Mouse (Mus musculus) midbrain, embryonic 16.5 days (tissue): Measurements from ENCODE around the gene Nek4. TPM values are rescaled to one million over a fixed set of nuclear protein-coding genes. Genes with fewer than 3 reads are reported as not detected.

Source experiments
- ATAC-seq: fragments of 200-750 bp; cut with Nextera tagmentation; 2 replicates; pipeline ENCODE4 v1.8.0; 2017; ENCODE audit warnings: moderate TSS enrichment
- H3K27ac ChIP-seq: fragments of 300-500 bp; sonication (generic); 2 replicates; pipeline ENCODE4 v1.5.1; 2014; ENCODE audit warnings: mild to moderate bottlenecking, low read length, mixed read lengths
- H3K27me3 ChIP-seq: fragments of 300-500 bp; sonication (generic); 2 replicates; pipeline ENCODE4 v1.6.1; 2014; ENCODE audit warnings: low read depth, low read length, mixed read lengths; ENCODE audit not compliant: control insufficient read depth, insufficient read depth
- H3K36me3 ChIP-seq: fragments of 300-500 bp; sonication (generic); 2 replicates; pipeline ENCODE4 v1.6.1; 2014; ENCODE audit warnings: mild to moderate bottlenecking, low read length, moderate library complexity, mixed read lengths; ENCODE audit not compliant: control insufficient read depth, insufficient read depth
- H3K4me1 ChIP-seq: fragments of 300-500 bp; sonication (generic); 2 replicates; pipeline ENCODE4 v1.6.1; 2014; ENCODE audit warnings: mild to moderate bottlenecking, low read length, mixed read lengths; ENCODE audit not compliant: control insufficient read depth, insufficient read depth
- H3K4me2 ChIP-seq: fragments of 300-500 bp; sonication (generic); 2 replicates; pipeline ENCODE4 v1.6.1; 2014; ENCODE audit warnings: mild to moderate bottlenecking, low read length, mixed read lengths
- H3K4me3 ChIP-seq: fragments of 300-500 bp; sonication (generic); 2 replicates; pipeline ENCODE4 v1.5.1; 2014; ENCODE audit warnings: low read depth, mild to moderate bottlenecking, low read length, moderate library complexity, mixed read lengths
- H3K9ac ChIP-seq: fragments of 300-500 bp; sonication (generic); 2 replicates; pipeline ENCODE4 v1.6.1; 2014; ENCODE audit warnings: low read depth, low read length, mixed read lengths
- H3K9me3 ChIP-seq: fragments of 300-500 bp; sonication (generic); replicated peaks from 2 replicates; pipeline ENCODE4 v1.6.1; 2014; ENCODE audit warnings: mild to moderate bottlenecking, low read length, mixed read lengths; ENCODE audit not compliant: control insufficient read depth, poor library complexity, severe bottlenecking
- WGBS: fragments of 180-500 bp; shearing (Covaris S2); extraction: QIAGEN DNeasy Blood & Tissue Kit; methylation state at CpG from one replicate; pipeline ENCODE4 v1.1.7; 2014; 5-methylcytosine and 5-hydroxymethylcytosine counted together
- polyA plus RNA-seq: library from polyadenylated mRNA; unstranded; fragments of >200 nt; fragmentation: Nextera tagmentation; extraction: Ambion mirVana; gene quantifications from 2 replicates; pipeline ENCODE4 v1.2.1, GENCODE M21; 2015

The Nek4 gene
- 18.5 and 20.0 TPM in 2 replicates for polyA plus RNA-seq

DNA sequence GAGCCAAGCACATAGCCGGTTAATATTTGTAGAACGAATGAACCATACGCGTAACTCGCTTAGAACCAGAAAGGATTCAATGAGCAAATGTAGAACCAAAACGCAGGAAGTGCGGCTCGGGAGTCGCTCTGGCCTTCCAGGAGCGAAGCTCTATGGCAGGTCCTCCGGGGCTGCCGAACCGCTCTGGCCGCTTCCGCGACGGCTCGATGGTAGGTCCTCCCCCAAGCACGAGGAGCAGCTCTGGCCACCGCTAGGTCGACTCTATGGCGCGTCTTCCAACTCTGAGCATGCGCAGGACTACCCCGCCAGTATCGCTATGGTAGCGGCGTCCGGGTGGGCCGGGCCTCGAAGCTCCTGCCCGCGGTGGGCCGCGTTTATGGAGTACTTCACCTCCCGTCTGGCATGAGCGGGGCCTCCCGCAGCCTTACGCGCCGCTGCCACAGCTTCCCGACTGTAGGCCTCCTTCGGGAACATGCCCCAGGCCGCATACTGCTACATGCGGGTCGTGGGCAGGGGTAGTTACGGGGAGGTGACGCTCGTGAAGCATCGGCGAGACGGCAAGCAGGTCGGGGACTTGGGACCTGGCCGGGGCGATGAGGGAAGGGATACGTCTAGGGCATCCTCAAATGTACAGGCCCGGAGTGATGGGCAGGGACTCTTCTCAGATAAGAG, at the start of gene Nek4:
Gene Nek4, plus strand, starts transcription at position 224 of the 672 bp plus-strand sequence.
- no peaks in the 10 kb centered on the region for H3K27me3 ChIP-seq
- H3K9ac ChIP-seq = peak within 1 kb of the TSS; percentile 92
- peaks cover 11% of the 10 kb centered on the region for H3K4me1 ChIP-seq
- under 1% methylated on average over 57 of the region's 57 CpGs for WGBS
- no peaks in the 10 kb centered on the region for H3K9me3 ChIP-seq
- H3K27ac ChIP-seq = peak within 1 kb of the TSS; percentile 85
- 0 out of 2 replicates have a peak, but pooled peaks cover 4% of the 10 kb centered on the region for H3K36me3 ChIP-seq
- peak within 1 kb of the TSS; percentile 84 for H3K4me3 ChIP-seq
- peak; percentile 99 for ATAC-seq
- peak within 1 kb of the TSS; percentile 83 for H3K4me2 ChIP-seq

GRCm38 (mm10) chr14:30902628-30903027, 48.5 kb upstream of the Nek4 start:
- no peak overlapping the region for H3K9ac ChIP-seq
- no peak for ATAC-seq
- H3K4me2 ChIP-seq = no peak overlapping the region
- no peak overlapping the region for H3K27ac ChIP-seq
- H3K4me1 ChIP-seq = no peaks in the 10 kb centered on the region
- H3K9me3 ChIP-seq = no peaks in the 10 kb centered on the region
- WGBS = 90% methylated on average over 5 of the region's 5 CpGs
- H3K4me3 ChIP-seq = no peak overlapping the region
- no peaks in the 10 kb centered on the region for H3K27me3 ChIP-seq
- H3K36me3 ChIP-seq = no peaks in the 10 kb centered on the region

DNA sequence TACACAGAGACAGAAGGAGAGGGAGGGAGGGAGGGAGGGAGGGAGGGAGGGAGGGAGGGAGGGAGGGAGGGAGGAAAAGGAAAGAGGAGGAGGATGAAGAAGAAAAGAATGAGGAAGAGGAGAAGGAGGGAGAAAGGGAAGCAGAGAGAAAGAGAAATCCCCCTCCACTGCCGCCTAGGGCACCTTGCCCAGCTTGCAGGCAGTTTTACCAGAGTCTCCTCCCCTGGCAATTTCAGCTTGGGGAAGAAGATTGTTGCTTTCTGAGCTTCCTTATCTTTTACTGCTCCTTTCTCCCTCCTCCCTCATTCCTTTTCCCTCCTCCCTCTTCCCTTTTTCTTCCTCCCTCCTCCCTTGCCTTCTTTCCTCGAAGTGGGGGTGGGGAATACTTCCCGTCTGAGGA, 48.1 kb upstream of the Nek4 start:
- Histone ChIP-seq H3K4me3 (no peak overlapping the region), H3K36me3 (no peaks in the 10 kb centered on the region), H3K4me1 (no peaks in the 10 kb centered on the region), H3K27me3 (no peaks in the 10 kb centered on the region), H3K9ac (no peak overlapping the region), H3K9me3 (no peaks in the 10 kb centered on the region), H3K4me2 (no peak overlapping the region), H3K27ac (no peak overlapping the region)
- 62% methylated on average over 3 of the region's 3 CpGs for WGBS
- ATAC-seq = no peak

- Histone ChIP-seq H3K4me1 (no peaks in the 10 kb centered on the region), H3K27me3 (no peaks in the 10 kb centered on the region), H3K9me3 (no peaks in the 10 kb centered on the region), H3K4me2 (no peak overlapping the region), H3K36me3 (no peaks in the 10 kb centered on the region), H3K27ac (no peak overlapping the region), H3K9ac (no peak overlapping the region), H3K4me3 (no peak overlapping the region)
- no peak for ATAC-seq
- WGBS = 85% methylated on average over 8 of the region's 8 CpGs
These were observed 46.9 kb upstream of the Nek4 start for GRCm38 (mm10) chr14:30904307-30904706.

GRCm38 (mm10) chr14:30906001-30906400, 45.2 kb upstream of the Nek4 start:
- Histone ChIP-seq H3K36me3 (no peaks in the 10 kb centered on the region), H3K4me3 (no peak overlapping the region), H3K9ac (no peak overlapping the region), H3K9me3 (no peaks in the 10 kb centered on the region), H3K27ac (no peak overlapping the region), H3K4me1 (no peaks in the 10 kb centered on the region), H3K4me2 (no peak overlapping the region), H3K27me3 (no peaks in the 10 kb centered on the region)
- no peak for ATAC-seq
- WGBS = 92% methylated on average over 6 of the region's 6 CpGs

DNA sequence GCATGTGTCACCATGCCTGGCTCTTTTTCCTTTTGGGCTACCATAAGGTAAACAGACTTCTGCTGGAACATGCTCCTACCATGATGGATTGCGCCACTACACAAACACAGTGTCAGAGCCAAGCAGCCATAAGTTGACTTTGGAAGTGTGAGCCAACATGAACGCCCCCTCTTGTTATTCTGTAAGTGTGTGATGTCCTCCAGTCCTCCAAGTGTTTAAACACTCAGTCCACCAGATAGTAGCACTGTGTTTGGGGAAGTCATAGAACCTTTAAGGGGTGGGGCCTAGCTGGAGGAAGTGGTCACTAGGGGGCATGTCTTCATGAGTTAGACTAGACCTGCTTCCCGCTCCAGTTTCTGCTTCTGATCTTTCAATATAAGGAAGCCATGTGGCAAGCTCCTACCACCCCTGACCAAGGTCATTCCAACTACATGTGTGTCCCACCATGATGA, 43.3 kb upstream of the Nek4 start:
- Histone ChIP-seq H3K9ac (no peak overlapping the region), H3K4me1 (no peaks in the 10 kb centered on the region), H3K4me2 (no peak overlapping the region), H3K4me3 (no peak overlapping the region), H3K9me3 (no peaks in the 10 kb centered on the region), H3K27me3 (no peaks in the 10 kb centered on the region), H3K27ac (no peak overlapping the region), H3K36me3 (no peaks in the 10 kb centered on the region)
- 85% methylated on average over 3 of the region's 3 CpGs for WGBS
- no peak for ATAC-seq

- H3K4me1 ChIP-seq = no peaks in the 10 kb centered on the region
- no peak overlapping the region for H3K4me2 ChIP-seq
- H3K27me3 ChIP-seq = no peaks in the 10 kb centered on the region
- H3K27ac ChIP-seq = no peak overlapping the region
- no peak overlapping the region for H3K4me3 ChIP-seq
- WGBS = 90% methylated on average over 8 of the region's 8 CpGs
- H3K36me3 ChIP-seq = no peaks in the 10 kb centered on the region
- no peak for ATAC-seq
- no peak overlapping the region for H3K9ac ChIP-seq
- H3K9me3 ChIP-seq = no peaks in the 10 kb centered on the region
These were observed 40.0 kb upstream of the Nek4 start for GRCm38 (mm10) chr14:30911141-30911540.

GRCm38 (mm10) chr14:30912641-30913040, 38.5 kb upstream of the Nek4 start:
- Histone ChIP-seq H3K27me3 (no peaks in the 10 kb centered on the region), H3K9me3 (no peaks in the 10 kb centered on the region), H3K4me3 (no peak overlapping the region), H3K4me2 (no peak overlapping the region), H3K27ac (no peak overlapping the region), H3K36me3 (no peaks in the 10 kb centered on the region), H3K4me1 (no peaks in the 10 kb centered on the region), H3K9ac (no peak overlapping the region)
- WGBS = 87% methylated on average over 8 of the region's 8 CpGs
- no peak for ATAC-seq

DNA sequence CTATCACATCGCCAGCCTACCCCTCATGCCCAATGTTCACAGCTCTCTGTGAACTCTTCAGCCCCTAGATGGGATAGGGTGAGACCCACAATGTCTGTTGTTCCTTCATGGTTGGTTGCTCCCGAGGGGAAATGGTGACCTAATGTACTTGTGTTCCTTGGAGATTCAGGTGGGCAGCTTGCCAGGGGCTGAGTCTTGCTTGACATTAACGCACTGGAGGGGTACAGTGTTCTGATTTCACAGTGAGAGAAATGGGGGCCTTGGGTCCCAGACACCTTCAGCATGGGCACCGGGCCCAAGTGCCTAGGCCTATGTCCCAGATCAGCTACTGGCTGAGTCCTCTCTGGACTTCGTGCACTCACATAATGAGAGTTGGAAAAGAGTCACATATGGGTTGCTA, 37.8 kb upstream of the Nek4 start:
- ATAC-seq = no peak
- Histone ChIP-seq H3K4me1 (no peaks in the 10 kb centered on the region), H3K27ac (no peak overlapping the region), H3K4me2 (no peak overlapping the region), H3K9ac (no peak overlapping the region), H3K27me3 (no peaks in the 10 kb centered on the region), H3K4me3 (no peak overlapping the region), H3K9me3 (no peaks in the 10 kb centered on the region), H3K36me3 (no peaks in the 10 kb centered on the region)
- WGBS = 83% methylated on average over 5 of the region's 5 CpGs
